Mouse (Mus musculus): ENCODE data around the gene Pold2. TPM values are rescaled to one million over a fixed set of nuclear protein-coding genes. Genes with fewer than 3 reads are reported as not detected.

The Pold2 gene
- total and polyA plus RNA-seq, 2 experiments from 2014 or later = 32.9 to 49.5 TPM

GRCm38 (mm10) chr11:5855481-5855880, 22.6 kb downstream of the Pold2 start:
- H3K4me2 ChIP-seq (ENCODE audit: low read depth, low read length) = no peak overlapping the region
- H3K4me1 ChIP-seq (ENCODE audit: insufficient read depth, low read length) = peaks cover 6% of the 10 kb centered on the region; the same call in 1 of the 2 replicates
- no peaks in the 10 kb centered on the region for H3K27me3 ChIP-seq (ENCODE audit: insufficient read depth, low read length)
- no peaks in the 10 kb centered on the region for H3K36me3 ChIP-seq (ENCODE audit: insufficient read depth, low read length)
- ATAC-seq (no peak), DNase-seq (ENCODE audit: low spot score) (no peak)
- H3K9me3 ChIP-seq (ENCODE audit: low read length) = no peaks in the 10 kb centered on the region
- H3K27ac ChIP-seq = peak overlapping the region; percentile 33; the same call in 1 of the 2 replicates
- no peak overlapping the region for H3K4me3 ChIP-seq (ENCODE audit: low read length)
- no peak for TF ChIP-seq CTCF (IDR thresholded peaks at IDR 0.05; ENCODE audit: low read depth)
- no peak overlapping the region for H3K9ac ChIP-seq (replicated peaks; ENCODE audit: low read length)

GRCm38 (mm10) chr11:5852314-5852713, 25.8 kb downstream of the Pold2 start:
- H3K27me3 ChIP-seq (ENCODE audit: insufficient read depth, low read length) = no peaks in the 10 kb centered on the region
- no peak overlapping the region for H3K27ac ChIP-seq
- H3K4me1 ChIP-seq (ENCODE audit: insufficient read depth, low read length) = peaks cover 6% of the 10 kb centered on the region; the same call in 1 of the 2 replicates
- TF ChIP-seq CTCF (IDR thresholded peaks at IDR 0.05; ENCODE audit: low read depth) = no peak
- H3K9ac ChIP-seq (replicated peaks; ENCODE audit: low read length) = no peak overlapping the region
- DNase-seq (ENCODE audit: low spot score) (no peak), ATAC-seq (no peak)
- 53% methylated on average over 1 of the region's 1 CpGs for WGBS
- H3K4me3 ChIP-seq (ENCODE audit: low read length) = no peak overlapping the region
- no peak overlapping the region for H3K4me2 ChIP-seq (ENCODE audit: low read depth, low read length)
- no peaks in the 10 kb centered on the region for H3K9me3 ChIP-seq (ENCODE audit: low read length)
- no peaks in the 10 kb centered on the region for H3K36me3 ChIP-seq (ENCODE audit: insufficient read depth, low read length)

DNA sequence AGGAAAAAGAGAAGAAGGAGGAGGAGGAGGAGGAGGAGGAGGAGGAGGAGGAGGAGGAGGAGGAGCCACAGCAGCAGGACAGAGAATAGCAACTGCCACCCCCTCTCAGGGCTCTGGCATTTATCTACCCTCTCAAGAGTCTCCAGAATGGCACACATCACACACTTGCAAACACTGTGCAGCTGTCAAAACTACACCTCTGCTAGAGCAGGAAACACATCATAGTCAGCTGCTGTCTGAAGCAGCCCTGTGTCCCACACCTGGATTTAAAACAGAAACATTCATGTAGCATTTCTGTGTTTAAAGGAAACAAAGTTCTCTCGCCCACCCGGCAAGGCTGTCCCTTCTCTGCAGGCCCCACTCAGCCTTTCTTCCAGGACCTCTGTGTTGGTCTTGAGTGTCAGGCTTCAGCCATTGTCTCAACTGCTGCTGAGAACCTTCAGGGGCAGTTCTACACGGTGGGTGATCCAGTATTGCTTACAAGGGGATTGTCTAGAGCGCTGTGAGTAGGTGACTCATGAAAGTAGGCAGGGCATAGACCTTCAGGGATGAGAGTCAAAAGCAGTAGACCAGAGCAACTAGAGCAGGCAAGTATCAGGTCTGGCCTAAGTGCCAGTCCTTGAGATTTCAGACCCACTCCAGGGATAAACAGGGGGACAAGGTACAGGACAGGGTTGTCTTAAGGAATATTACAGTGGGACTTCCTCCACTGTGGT, 26.9 kb downstream of the Pold2 start:
- no peak for ATAC-seq
- no peaks in the 10 kb centered on the region for H3K36me3 ChIP-seq (ENCODE audit: insufficient read depth, low read length)
- H3K9me3 ChIP-seq (ENCODE audit: low read length) = no peaks in the 10 kb centered on the region
- H3K9ac ChIP-seq (replicated peaks; ENCODE audit: low read length) = no peak overlapping the region
- 70% methylated on average over 4 of the region's 4 CpGs for WGBS
- TF ChIP-seq CTCF (IDR thresholded peaks at IDR 0.05; ENCODE audit: low read depth) = no peak
- H3K4me1 ChIP-seq (ENCODE audit: insufficient read depth, low read length) = peaks cover 4% of the 10 kb centered on the region; the same call in 1 of the 2 replicates
- H3K4me2 ChIP-seq (ENCODE audit: low read depth, low read length) = no peak overlapping the region
- H3K27ac ChIP-seq = no peak overlapping the region
- H3K27me3 ChIP-seq (ENCODE audit: insufficient read depth, low read length) = no peaks in the 10 kb centered on the region
- no peak overlapping the region for H3K4me3 ChIP-seq (ENCODE audit: low read length)
- no peak for DNase-seq (ENCODE audit: low spot score)

DNA sequence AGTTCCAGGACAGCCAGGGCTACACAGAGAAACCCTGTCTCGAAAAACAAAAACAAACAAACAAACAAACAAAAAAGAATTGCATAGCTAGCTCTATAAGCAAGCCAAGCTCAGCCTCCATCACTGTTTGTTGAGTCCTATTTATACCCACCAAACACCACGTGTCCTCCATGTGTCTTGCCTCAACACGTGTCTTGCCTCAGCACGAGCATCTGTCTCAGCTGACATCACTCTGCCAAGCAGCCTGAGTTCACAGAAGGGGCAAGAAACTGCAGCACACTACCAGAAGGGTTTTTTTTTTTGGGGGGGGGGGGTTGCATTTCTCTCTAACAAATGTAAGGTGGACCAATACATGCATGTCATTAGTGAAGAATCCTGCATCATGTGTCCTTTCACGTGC, 27.6 kb downstream of the Pold2 start:
- no peaks in the 10 kb centered on the region for H3K27me3 ChIP-seq (ENCODE audit: insufficient read depth, low read length)
- no peaks in the 10 kb centered on the region; the same call in 1 of the 2 replicates for H3K4me1 ChIP-seq (ENCODE audit: insufficient read depth, low read length)
- 67% methylated on average over 5 of the region's 5 CpGs for WGBS
- no peak overlapping the region for H3K4me3 ChIP-seq (ENCODE audit: low read length)
- no peak overlapping the region for H3K27ac ChIP-seq
- no peak for TF ChIP-seq CTCF (IDR thresholded peaks at IDR 0.05; ENCODE audit: low read depth)
- H3K36me3 ChIP-seq (ENCODE audit: insufficient read depth, low read length) = no peaks in the 10 kb centered on the region
- ATAC-seq = no peak
- no peak for DNase-seq (ENCODE audit: low spot score)
- H3K9ac ChIP-seq (replicated peaks; ENCODE audit: low read length) = no peak overlapping the region
- no peaks in the 10 kb centered on the region for H3K9me3 ChIP-seq (ENCODE audit: low read length)
- H3K4me2 ChIP-seq (ENCODE audit: low read depth, low read length) = no peak overlapping the region

GRCm38 (mm10) chr11:5849316-5849715, 28.8 kb downstream of the Pold2 start:
- no peaks in the 10 kb centered on the region for H3K27me3 ChIP-seq (ENCODE audit: insufficient read depth, low read length)
- no peaks in the 10 kb centered on the region for H3K36me3 ChIP-seq (ENCODE audit: insufficient read depth, low read length)
- DNase-seq (ENCODE audit: low spot score) (peak; percentile 35), ATAC-seq (peak; percentile 55)
- H3K9ac ChIP-seq (replicated peaks; ENCODE audit: low read length) = no peak overlapping the region
- WGBS = 60% methylated on average over 2 of the region's 2 CpGs
- H3K27ac ChIP-seq = no peak overlapping the region
- H3K4me3 ChIP-seq (ENCODE audit: low read length) = no peak overlapping the region
- H3K4me1 ChIP-seq (ENCODE audit: insufficient read depth, low read length) = no peaks in the 10 kb centered on the region; the same call in 1 of the 2 replicates
- H3K9me3 ChIP-seq (ENCODE audit: low read length) = no peaks in the 10 kb centered on the region
- H3K4me2 ChIP-seq (ENCODE audit: low read depth, low read length) = no peak overlapping the region
- TF ChIP-seq CTCF (IDR thresholded peaks at IDR 0.05; ENCODE audit: low read depth) = no peak

DNA sequence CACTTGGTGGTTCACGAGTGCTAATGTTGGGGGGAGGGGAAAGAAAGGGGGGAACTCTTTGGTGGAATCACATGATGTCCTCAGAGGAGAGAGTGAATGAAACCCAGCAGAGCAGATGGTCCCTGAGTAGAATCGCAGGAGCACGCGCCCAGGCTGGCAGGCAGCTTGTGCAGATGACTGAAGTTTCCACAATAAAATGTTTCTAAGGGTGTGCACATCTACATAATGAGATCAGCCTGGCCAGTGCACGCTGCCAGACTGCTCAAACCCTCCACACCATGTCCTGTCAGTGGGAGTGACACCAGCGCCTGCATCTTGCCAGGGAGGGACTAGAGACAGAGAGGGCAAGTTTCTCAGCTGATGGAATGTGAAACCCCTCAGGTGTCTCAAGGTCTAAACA, 29.4 kb downstream of the Pold2 start:
- no peak overlapping the region for H3K4me3 ChIP-seq (ENCODE audit: low read length)
- no peak overlapping the region for H3K9ac ChIP-seq (replicated peaks; ENCODE audit: low read length)
- no peaks in the 10 kb centered on the region for H3K9me3 ChIP-seq (ENCODE audit: low read length)
- no peaks in the 10 kb centered on the region; the same call in 1 of the 2 replicates for H3K4me1 ChIP-seq (ENCODE audit: insufficient read depth, low read length)
- H3K27ac ChIP-seq = no peak overlapping the region
- ATAC-seq (peak; percentile 85), DNase-seq (ENCODE audit: low spot score) (peak; percentile 48)
- no peak for TF ChIP-seq CTCF (IDR thresholded peaks at IDR 0.05; ENCODE audit: low read depth)
- no peaks in the 10 kb centered on the region for H3K36me3 ChIP-seq (ENCODE audit: insufficient read depth, low read length)
- WGBS = 21% methylated on average over 6 of the region's 6 CpGs
- no peaks in the 10 kb centered on the region for H3K27me3 ChIP-seq (ENCODE audit: insufficient read depth, low read length)
- no peak overlapping the region for H3K4me2 ChIP-seq (ENCODE audit: low read depth, low read length)

DNA sequence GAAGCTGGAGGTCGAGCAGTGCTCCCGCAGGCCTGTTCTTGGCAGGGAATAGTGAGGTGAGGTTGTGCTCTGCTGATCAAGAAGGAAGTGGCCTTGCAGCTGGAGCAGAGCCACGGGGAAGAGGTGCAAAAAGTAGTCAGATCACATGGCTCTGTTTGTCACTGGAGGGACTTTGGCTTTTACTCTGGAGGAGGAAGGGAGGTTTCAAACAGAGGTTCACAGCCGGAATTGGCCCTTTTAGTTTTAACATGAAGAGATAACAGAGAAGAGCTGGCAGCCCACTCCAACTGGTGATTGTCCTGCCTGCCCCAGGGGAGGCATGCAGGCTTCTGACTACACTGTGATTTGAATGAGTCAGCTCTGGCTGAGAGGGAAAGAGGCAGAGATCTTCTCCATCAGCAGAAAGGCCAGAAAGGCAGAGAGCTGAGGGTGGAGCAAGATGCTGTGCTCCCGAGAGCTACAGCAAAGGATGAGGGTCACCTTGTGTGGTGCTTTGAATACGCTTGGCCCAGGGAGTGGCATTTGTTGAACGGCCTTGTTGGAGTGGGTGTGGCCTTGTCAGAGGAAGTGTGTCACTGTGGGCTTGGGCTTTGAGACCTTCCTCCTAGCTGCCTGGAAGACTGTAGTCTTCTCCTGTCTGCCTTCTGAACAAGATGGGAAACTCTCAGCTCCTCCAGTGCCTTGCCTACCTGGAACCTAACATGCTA, 31.3 kb downstream of the Pold2 start:
- Histone ChIP-seq H3K9me3 (ENCODE audit: low read length) (no peaks in the 10 kb centered on the region), H3K27me3 (ENCODE audit: insufficient read depth, low read length) (no peaks in the 10 kb centered on the region), H3K4me3 (ENCODE audit: low read length) (no peak overlapping the region), H3K27ac (no peak overlapping the region), H3K9ac (replicated peaks; ENCODE audit: low read length) (no peak overlapping the region), H3K36me3 (ENCODE audit: insufficient read depth, low read length) (no peaks in the 10 kb centered on the region), H3K4me1 (ENCODE audit: insufficient read depth, low read length) (no peaks in the 10 kb centered on the region; the same call in 1 of the 2 replicates), H3K4me2 (ENCODE audit: low read depth, low read length) (no peak overlapping the region)
- ATAC-seq (no peak), DNase-seq (ENCODE audit: low spot score) (no peak)
- 70% methylated on average over 7 of the region's 7 CpGs for WGBS
- no peak for TF ChIP-seq CTCF (IDR thresholded peaks at IDR 0.05; ENCODE audit: low read depth)

Data from hindbrain, postnatal 0 days (tissue).